Mouse (Mus musculus): ENCODE results near the gene Hoxa10. TPM values are rescaled to one million over a fixed set of nuclear protein-coding genes. Genes with fewer than 3 reads are reported as not detected.

Hoxa10 gene
- total RNA-seq, 1 experiment = 0.80 TPM

- no peak overlapping the region for H3K9ac ChIP-seq (ENCODE audit: insufficient read depth, low read depth, low read length, poor library complexity, severe bottlenecking)
- in situ Hi-C loops (cut with MboI; ENCODE audit: low sequenced_read_pairs in 2 of 2, unreplicated experiment in 2 of 2) = loop anchor here in 1 of 2 experiments (25.0 kb wide), 1 partner anchor 1025 kb away; the partner anchor contains the start of gene Creb5
- H3K4me3 ChIP-seq (ENCODE audit: insufficient read depth in 1 of 2, low read depth in 1 of 2, low read length in 2 of 2, poor library complexity in 1 of 2, severe bottlenecking in 1 of 2) = no peak overlapping the region
Measured at GRCm38 (mm10) chr6:52262463-52263320, 22.0 kb upstream of the Hoxa10 start.

GRCm38 (mm10) chr6:52261751-52262462, 21.3 kb upstream of the Hoxa10 start:
- no peak overlapping the region for H3K27ac ChIP-seq (ENCODE audit: insufficient read depth, low read depth, low read length, poor library complexity, severe bottlenecking)
- in situ Hi-C loops (cut with MboI; ENCODE audit: low sequenced_read_pairs in 2 of 2, unreplicated experiment in 2 of 2) = loop anchor here in 1 of 2 experiments (25.0 kb wide), 1 partner anchor 1025 kb away; the partner anchor contains the start of gene Creb5
- no peak overlapping the region for H3K9ac ChIP-seq (ENCODE audit: insufficient read depth, low read depth, low read length, poor library complexity, severe bottlenecking)
- no peaks in the 10 kb centered on the region for H3K36me3 ChIP-seq (ENCODE audit: control insufficient read depth, insufficient read depth, low read length, poor library complexity, severe bottlenecking)
- H3K4me1 ChIP-seq (ENCODE audit: control insufficient read depth in 2 of 2, insufficient read depth in 2 of 2, low read length in 2 of 2, poor library complexity in 1 of 2) = 0 out of 4 replicates have a peak, but pooled peaks cover 0 to 2% of the 10 kb centered on the region in 2 experiments
- H3K9me3 ChIP-seq (ENCODE audit: control insufficient read depth, insufficient read depth, low read depth, low read length) = no peaks in the 10 kb centered on the region
- TF ChIP-seq ZNF384 (IDR thresholded peaks at IDR 0.05; ENCODE audit: low read depth, low read length) (no peak), HCFC1 (IDR thresholded peaks at IDR 0.05; ENCODE audit: borderline replicate concordance, insufficient read depth, low read length) (no peak), MAFK (IDR thresholded peaks at IDR 0.05; ENCODE audit: insufficient read depth, low read depth, low read length) (no peak), ZC3H11A (IDR thresholded peaks at IDR 0.05; ENCODE audit: borderline replicate concordance, low read depth, low read length) (no peak), CHD2 (IDR thresholded peaks at IDR 0.05; ENCODE audit: low read depth, low read length) (no peak)
- no peak for DNase-seq (ENCODE audit: low read depth, low spot score)
- no peak overlapping the region for H3K4me3 ChIP-seq (ENCODE audit: insufficient read depth in 1 of 2, low read depth in 1 of 2, low read length in 2 of 2, poor library complexity in 1 of 2, severe bottlenecking in 1 of 2)

More at GRCm38 (mm10) chr6:52262463-52263320, 22.0 kb upstream of the Hoxa10 start:
- no peak for DNase-seq (ENCODE audit: low read depth, low spot score)
- TF ChIP-seq MAFK (IDR thresholded peaks at IDR 0.05; ENCODE audit: insufficient read depth, low read depth, low read length) (no peak), ZC3H11A (IDR thresholded peaks at IDR 0.05; ENCODE audit: borderline replicate concordance, low read depth, low read length) (no peak), CHD2 (IDR thresholded peaks at IDR 0.05; ENCODE audit: low read depth, low read length) (no peak), HCFC1 (IDR thresholded peaks at IDR 0.05; ENCODE audit: borderline replicate concordance, insufficient read depth, low read length) (no peak), ZNF384 (IDR thresholded peaks at IDR 0.05; ENCODE audit: low read depth, low read length) (no peak)
- 0 out of 4 replicates have a peak, but pooled peaks cover 0 to 2% of the 10 kb centered on the region in 2 experiments for H3K4me1 ChIP-seq (ENCODE audit: control insufficient read depth in 2 of 2, insufficient read depth in 2 of 2, low read length in 2 of 2, poor library complexity in 1 of 2)
- H3K27ac ChIP-seq (ENCODE audit: insufficient read depth, low read depth, low read length, poor library complexity, severe bottlenecking) = no peak overlapping the region
- no peaks in the 10 kb centered on the region for H3K36me3 ChIP-seq (ENCODE audit: control insufficient read depth, insufficient read depth, low read length, poor library complexity, severe bottlenecking)
- no peaks in the 10 kb centered on the region for H3K9me3 ChIP-seq (ENCODE audit: control insufficient read depth, insufficient read depth, low read depth, low read length)

- no peak within 1 kb of the TSS for H3K9ac ChIP-seq (ENCODE audit: insufficient read depth, low read depth, low read length, poor library complexity, severe bottlenecking)
- TF ChIP-seq ZNF384 (IDR thresholded peaks at IDR 0.05; ENCODE audit: low read depth, low read length) (no peak), CHD2 (IDR thresholded peaks at IDR 0.05; ENCODE audit: low read depth, low read length) (no peak), HCFC1 (IDR thresholded peaks at IDR 0.05; ENCODE audit: borderline replicate concordance, insufficient read depth, low read length) (no peak), MAFK (IDR thresholded peaks at IDR 0.05; ENCODE audit: insufficient read depth, low read depth, low read length) (no peak), ZC3H11A (IDR thresholded peaks at IDR 0.05; ENCODE audit: borderline replicate concordance, low read depth, low read length) (no peak)
- 0 out of 4 replicates have a peak, but pooled peaks cover 0 to 2% of the 10 kb centered on the region in 2 experiments for H3K4me1 ChIP-seq (ENCODE audit: control insufficient read depth in 2 of 2, insufficient read depth in 2 of 2, low read length in 2 of 2, poor library complexity in 1 of 2)
- in situ Hi-C loops (cut with MboI; ENCODE audit: low sequenced_read_pairs in 2 of 2, unreplicated experiment in 2 of 2) = loop anchor here in 1 of 2 experiments (25.0 kb wide), 1 partner anchor 1026 kb away; the partner anchor contains the start of gene Creb5
- H3K36me3 ChIP-seq (ENCODE audit: control insufficient read depth, insufficient read depth, low read length, poor library complexity, severe bottlenecking) = no peaks in the 10 kb centered on the region
- H3K27ac ChIP-seq (ENCODE audit: insufficient read depth, low read depth, low read length, poor library complexity, severe bottlenecking) = no peak within 1 kb of the TSS
- peak within 1 kb of the TSS; percentile 73 to 74 for H3K4me3 ChIP-seq (ENCODE audit: insufficient read depth in 1 of 2, low read depth in 1 of 2, low read length in 2 of 2, poor library complexity in 1 of 2, severe bottlenecking in 1 of 2)
- no peak for DNase-seq (ENCODE audit: low read depth, low spot score)
- H3K9me3 ChIP-seq (ENCODE audit: control insufficient read depth, insufficient read depth, low read depth, low read length) = no peaks in the 10 kb centered on the region
Measured at GRCm38 (mm10) chr6:52260654-52261575, 20.3 kb upstream of the Hoxa10 start, which contains the start of gene Hoxa13. Gene Hoxa13, minus strand, starts transcription at chr6:52260880.
